Mouse (Mus musculus) c-Kit-positive CD71-positive TER-119-negative erythroid progenitor cells, embryonic 14.5 days (primary cell): ENCODE data around the gene Rpp25l.

ENCODE experiments used
- DNase-seq: peaks from one replicate; pipeline ENCODE4 v3.0.0-alpha.2; 2013; ENCODE audit warnings: low read depth

Rpp25l gene

DNA sequence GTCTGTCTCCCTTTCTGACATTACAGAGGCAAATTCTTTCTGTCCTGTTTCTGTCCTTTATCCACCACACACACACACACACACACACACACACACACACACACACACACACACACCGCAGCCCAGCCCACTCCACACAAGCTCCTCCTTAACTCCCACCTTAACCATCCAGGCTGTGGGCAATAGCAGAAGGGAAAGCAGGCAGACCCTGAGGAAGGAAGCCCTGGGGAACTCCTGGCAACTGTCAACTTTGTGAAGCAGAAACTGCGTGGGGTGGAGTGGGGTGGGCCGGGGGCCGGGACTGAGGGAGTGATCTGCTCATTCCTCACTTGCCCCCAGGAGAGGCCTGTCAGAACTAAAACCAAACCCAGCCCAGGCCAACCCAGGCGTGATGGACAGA lies 41.8 kb downstream of the Rpp25l start:
- no peak for DNase-seq

DNA sequence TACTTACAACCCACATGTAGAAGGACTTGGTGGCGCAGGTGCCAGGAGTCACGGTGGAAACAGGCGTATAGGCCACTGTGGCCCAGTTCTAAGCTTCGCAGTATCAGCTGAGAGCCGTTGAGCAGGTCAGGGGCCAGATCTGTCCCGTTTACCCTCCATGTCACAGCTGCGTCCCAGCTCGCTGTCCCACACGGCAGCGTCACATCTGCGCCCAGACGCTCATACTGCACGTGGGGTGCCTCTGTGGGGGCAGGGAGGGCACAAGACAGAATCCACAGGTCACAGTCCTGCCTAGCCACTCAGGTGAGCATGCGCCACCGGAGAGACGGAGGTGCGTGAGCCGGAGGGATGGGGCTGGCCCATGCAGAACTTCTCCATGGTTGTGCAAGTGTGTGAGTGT lies 42.5 kb downstream of the Rpp25l start:
- no peak for DNase-seq

DNA sequence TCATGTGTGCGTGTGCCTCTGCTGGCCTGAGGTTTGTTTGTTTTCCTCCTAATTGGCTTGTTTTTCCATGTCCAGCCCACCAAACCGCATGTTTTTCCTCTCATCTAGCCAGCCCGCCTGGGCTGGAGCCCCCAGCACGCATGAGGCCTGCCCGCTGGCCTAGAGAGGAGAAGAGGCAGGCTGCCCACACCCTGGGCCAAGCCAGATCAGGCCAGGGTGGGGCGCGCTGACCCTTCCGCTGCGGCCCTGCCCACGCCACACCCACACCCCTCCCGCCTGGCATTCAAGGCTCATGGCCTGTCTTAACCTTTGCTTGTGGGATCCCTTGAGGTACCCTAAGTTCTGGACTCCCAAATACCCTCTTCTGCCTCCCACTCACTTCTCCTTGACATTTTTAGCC lies 46.7 kb downstream of the Rpp25l start:
- DNase-seq: no peak

DNA sequence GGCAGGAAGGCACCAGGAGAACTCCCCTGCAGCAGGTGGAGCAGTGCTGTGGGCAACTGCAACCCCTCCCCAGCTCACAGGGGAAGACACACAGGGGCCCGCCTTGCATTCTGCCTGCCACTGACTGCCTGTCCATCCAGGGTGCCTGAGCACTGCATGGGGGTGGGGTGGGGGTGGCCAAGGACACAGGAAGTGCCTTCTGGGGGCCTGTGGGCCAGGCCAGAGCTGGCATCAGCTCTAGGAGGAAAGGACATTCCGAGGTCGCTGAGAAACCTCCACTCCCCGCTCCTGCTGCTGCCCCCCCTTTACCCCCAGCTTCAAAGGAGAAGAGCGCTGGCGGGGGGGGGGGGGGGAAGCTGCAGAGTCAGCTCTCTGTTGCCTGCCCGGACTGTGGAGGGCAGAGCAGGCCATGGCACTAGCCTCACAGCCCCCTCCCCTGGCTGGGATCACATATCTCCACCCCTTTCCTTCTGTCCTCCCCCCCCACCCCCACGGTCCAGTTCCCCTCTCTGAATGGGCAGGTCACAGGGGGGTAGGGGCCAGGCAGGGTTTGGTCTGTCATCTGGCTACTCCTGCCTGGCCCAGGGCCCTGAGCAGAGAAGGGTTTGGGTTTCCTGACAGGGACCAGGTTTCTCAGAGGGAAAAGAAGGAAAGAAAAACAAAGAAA lies 48.2 kb downstream of the Rpp25l start:
- no peak for DNase-seq

DNA sequence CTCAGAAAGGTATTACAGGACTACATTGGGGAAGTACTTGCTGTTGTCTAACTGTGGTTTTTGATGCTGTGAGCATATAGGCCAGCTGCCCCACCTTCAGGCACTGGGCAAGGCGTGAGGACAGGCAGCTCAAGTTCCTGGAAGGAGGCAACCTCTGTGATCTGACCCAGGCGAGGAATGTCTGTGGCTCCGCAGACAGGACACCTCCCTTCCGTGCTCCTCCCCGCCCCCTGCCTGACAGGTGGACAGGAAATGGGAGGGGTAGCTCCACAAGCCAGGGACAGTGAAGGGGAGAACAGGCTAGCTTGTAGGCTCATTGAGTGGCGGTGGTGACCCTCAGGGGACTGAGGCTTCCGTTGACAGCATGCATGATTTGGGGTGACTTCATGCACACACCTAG lies 48.8 kb downstream of the Rpp25l start:
- no peak for DNase-seq

DNA sequence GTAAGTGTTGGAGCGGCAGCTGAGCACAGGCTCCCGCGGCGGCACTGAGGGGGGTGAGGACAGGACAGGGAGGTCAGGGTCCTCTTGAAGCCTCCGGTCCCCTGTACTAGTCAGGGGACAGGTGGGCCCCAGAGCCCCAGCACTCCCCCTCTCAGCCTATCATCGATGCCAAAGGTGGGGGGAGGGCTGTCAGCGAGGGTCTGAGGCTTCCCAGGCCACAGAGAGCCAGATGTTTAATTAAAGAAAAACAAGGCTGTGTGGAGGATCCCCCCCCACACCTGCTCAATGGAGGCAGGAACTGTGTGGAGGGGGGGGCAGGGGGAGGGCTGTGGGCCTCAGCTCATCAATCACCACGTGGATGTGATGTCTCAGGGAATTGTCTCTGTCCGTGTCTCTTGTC lies 49.7 kb downstream of the Rpp25l start:
- DNase-seq: no peak

DNA sequence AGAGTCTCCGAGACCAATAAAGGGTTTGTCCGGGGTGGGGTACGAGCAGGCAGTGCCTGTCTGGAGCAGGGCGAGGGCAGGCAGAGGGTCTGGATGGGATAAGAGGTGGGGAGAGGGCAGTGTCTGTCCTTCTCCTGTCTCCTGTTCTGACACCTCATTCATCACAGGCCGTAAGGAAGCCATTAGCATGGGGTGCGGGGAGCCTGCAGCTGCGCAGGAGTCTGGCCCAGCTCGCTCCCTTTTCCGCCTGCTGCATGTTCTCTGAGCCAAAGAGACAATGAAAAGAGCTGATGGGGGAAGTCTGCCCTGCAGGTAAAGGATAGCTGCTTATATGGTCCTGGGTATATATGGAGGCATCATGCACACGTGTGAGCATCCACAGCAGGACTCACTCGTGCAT lies 50.6 kb downstream of the Rpp25l start:
- DNase-seq: no peak
